Mouse (Mus musculus) cerebellum, adult 8-10 months (tissue): ENCODE data around the gene Olfr397.

Source experiments
- DNase-seq: peaks from one replicate; pipeline ENCODE4 v3.0.0; 2022

Gene Olfr397

DNA sequence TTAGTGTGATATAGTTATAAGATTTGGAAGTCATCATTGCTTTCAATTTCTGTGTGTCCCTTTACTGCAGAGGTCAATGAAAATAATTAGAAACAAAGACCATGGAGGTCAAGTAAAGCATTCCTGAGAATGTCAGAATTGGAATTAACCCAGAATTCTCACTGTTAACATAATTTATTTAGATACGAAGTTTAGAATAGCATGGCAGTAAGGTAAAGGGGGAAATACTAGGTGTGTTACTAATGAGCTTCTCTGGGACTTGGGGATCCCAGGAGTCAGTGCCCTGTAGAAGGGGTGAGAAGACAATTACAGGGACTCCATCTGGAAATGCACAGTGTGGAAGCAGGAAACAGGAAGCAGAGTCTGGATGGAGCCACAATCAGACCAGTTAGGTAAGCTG, at the start of gene Olfr397:
Gene Olfr397, plus strand, starts transcription at position 301 of the 400 bp plus-strand sequence.
- no peak for DNase-seq

DNA sequence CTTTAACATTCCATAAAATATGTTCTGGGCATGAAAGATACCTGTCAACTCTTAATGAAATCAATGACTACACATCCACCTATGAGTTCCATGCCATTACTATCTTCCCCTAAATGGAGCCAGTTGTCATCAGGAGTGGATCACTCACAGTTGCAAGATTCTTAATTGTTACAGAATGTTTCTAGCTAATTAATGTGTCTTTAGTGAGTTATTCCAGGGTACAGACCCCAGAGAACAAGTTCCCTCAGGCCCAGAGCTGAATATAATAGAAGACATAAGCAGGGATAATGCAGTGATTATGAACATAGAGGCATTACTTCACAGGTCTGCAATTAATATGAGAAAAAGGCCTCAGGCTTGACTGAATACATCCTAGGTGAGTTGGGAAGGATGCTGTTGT, 24.2 kb upstream of the Olfr397 start, which contains the start of gene Olfr23:
Gene Olfr23, plus strand, starts transcription at position 301 of the 400 bp plus-strand sequence.
- DNase-seq = no peak

DNA sequence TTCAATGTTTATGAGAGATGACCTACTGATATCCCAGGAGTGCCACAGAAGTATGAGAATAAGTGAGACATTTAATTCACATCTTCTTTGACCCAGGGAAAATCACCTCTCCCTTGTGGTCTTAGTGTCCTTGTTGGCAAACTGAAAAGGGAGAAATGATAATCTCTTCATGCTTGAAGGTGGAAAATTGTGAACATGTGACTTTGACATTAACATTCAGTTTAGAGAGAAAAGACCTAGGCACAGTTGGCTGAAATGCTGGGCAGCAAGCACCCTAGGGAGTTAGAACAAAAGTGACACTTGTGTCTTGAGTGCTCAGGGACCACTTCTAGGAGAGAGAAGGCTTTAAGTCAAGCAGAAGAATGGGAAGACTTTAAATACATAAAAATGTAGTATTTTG, 29.7 kb downstream of the Olfr397 start, which contains the start of gene Olfr398:
Gene Olfr398, minus strand, starts transcription at position 101 of the 400 bp plus-strand sequence.
- DNase-seq = no peak

DNA sequence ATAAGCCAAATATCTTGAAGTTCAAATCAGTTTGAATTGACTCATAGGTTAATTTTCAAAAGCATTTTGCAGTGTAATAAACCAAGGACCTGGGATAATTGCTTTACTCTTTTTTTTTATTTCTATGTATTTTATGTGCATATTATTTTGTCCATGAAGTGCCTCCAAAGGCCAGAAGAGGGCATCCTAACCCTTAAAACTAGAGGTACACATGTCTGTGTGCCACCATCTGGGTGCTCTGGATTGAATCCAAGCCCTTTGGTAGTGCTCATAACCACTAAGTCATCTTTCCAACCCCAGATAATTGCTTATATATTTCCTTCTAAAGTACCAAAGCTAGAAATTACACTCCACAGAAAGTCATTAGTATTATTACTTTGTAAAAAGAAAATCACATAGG, 32.5 kb downstream of the Olfr397 start:
- DNase-seq = peak; percentile 1
